Mouse (Mus musculus) midbrain, embryonic 12.5 days (tissue): Measurements from ENCODE around the gene Melk. TPM values are rescaled to one million over a fixed set of nuclear protein-coding genes. Genes with fewer than 3 reads are reported as not detected.

Experiments
- ATAC-seq: fragments of 200-750 bp; cut with Nextera tagmentation; 2 replicates; pipeline ENCODE4 v1.8.0; 2017; ENCODE audit warnings: low read depth, moderate TSS enrichment, moderate library complexity; ENCODE audit not compliant: low FRiP score
- H3K27ac ChIP-seq: fragments of 300-500 bp; sonication (generic); replicated peaks from 2 replicates; pipeline ENCODE4 v1.5.1; 2016; ENCODE audit warnings: mild to moderate bottlenecking
- H3K27me3 ChIP-seq: fragments of 300-500 bp; sonication (generic); 2 replicates; pipeline ENCODE4 v1.6.1; 2016; ENCODE audit warnings: mild to moderate bottlenecking
- H3K36me3 ChIP-seq: fragments of 300-500 bp; sonication (generic); 2 replicates; pipeline ENCODE4 v1.6.1; 2016
- H3K4me1 ChIP-seq: fragments of 300-500 bp; sonication (generic); 2 replicates; pipeline ENCODE4 v1.6.1; 2016
- H3K4me2 ChIP-seq: fragments of 300-500 bp; sonication (generic); replicated peaks from 2 replicates; pipeline ENCODE4 v1.6.1; 2016; ENCODE audit warnings: mild to moderate bottlenecking, moderate library complexity
- H3K4me3 ChIP-seq: fragments of 300-500 bp; sonication (generic); 2 replicates; pipeline ENCODE4 v1.5.1; 2016; ENCODE audit warnings: mild to moderate bottlenecking
- H3K9ac ChIP-seq: fragments of 300-500 bp; sonication (generic); replicated peaks from 2 replicates; pipeline ENCODE4 v1.6.1; 2016; ENCODE audit warnings: mild to moderate bottlenecking, moderate library complexity
- H3K9me3 ChIP-seq: fragments of 300-500 bp; sonication (generic); 2 replicates; pipeline ENCODE4 v1.6.1; 2016; ENCODE audit warnings: mild to moderate bottlenecking
- WGBS: fragments of 180-500 bp; shearing (Covaris S2); methylation state at CpG from one replicate; pipeline ENCODE4 v1.1.7; 2016; 5-methylcytosine and 5-hydroxymethylcytosine counted together
- polyA plus RNA-seq: library from polyadenylated mRNA; unstranded; fragments of >200 nt; fragmentation: Nextera tagmentation; extraction: Ambion mirVana; gene quantifications from 2 replicates; pipeline ENCODE4 v1.2.1, GENCODE M21; 2016

Gene Melk
- polyA plus RNA-seq, 1 experiment from 2014 or later: 48.0 TPM

DNA sequence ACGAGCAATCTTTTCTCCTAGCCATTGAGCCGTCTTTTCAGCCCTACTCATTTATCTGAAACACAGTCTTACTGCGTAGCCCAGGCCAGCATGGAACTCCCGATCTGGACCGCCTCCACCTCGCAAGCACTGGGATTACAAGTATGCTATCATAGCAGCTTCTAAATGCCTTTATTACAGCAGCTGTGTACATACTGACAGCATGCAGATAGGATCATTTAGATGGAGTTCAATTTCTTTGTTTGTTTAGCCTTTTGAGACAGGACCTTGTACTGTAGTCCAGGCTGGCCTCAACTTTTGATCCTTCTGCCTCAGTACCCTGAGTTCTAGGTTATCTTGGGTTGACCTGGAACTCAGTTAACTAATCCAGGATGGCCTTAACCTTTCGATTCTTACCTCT lies 61.0 kb downstream of the Melk start:
- Histone ChIP-seq H3K4me3 (no peak overlapping the region), H3K9me3 (no peaks in the 10 kb centered on the region), H3K4me1 (no peaks in the 10 kb centered on the region), H3K27me3 (no peaks in the 10 kb centered on the region), H3K4me2 (no peak overlapping the region), H3K9ac (no peak overlapping the region), H3K36me3 (peaks cover 16% of the 10 kb centered on the region), H3K27ac (no peak overlapping the region)
- WGBS: 92% methylated on average over 7 of the region's 7 CpGs
- no peak for ATAC-seq

DNA sequence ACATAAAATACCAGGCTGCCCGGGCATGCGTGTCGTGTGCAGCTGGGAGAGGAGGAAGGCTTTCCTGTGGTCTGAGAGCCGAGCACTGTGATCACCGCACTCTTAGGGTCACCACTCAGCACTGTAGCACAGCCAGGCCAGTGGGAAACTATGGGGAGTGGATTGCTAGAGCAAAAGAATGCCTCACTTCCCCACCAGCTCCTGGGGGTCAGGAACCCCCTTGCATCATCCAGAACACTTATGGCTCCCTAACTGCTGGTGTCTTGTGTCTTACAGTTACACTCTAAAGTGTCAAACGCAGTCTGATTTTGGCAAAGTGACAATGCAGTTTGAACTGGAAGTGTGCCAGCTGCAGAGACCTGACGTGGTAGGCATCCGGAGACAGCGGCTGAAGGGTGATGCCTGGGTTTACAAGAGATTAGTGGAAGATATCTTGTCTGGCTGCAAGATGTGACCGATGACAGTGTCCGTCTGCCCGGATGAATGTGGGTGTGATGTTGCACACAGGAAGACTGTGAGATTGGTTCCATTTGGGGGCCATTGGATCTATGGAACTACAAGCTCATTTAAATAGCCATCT lies 62.8 kb downstream of the Melk start:
- Histone ChIP-seq H3K9me3 (no peaks in the 10 kb centered on the region), H3K27ac (no peak overlapping the region), H3K4me1 (no peaks in the 10 kb centered on the region), H3K27me3 (no peaks in the 10 kb centered on the region), H3K4me2 (no peak overlapping the region), H3K9ac (no peak overlapping the region), H3K4me3 (no peak overlapping the region), H3K36me3 (peaks cover 16% of the 10 kb centered on the region)
- no peak for ATAC-seq
- 85% methylated on average over 12 of the region's 12 CpGs for WGBS

DNA sequence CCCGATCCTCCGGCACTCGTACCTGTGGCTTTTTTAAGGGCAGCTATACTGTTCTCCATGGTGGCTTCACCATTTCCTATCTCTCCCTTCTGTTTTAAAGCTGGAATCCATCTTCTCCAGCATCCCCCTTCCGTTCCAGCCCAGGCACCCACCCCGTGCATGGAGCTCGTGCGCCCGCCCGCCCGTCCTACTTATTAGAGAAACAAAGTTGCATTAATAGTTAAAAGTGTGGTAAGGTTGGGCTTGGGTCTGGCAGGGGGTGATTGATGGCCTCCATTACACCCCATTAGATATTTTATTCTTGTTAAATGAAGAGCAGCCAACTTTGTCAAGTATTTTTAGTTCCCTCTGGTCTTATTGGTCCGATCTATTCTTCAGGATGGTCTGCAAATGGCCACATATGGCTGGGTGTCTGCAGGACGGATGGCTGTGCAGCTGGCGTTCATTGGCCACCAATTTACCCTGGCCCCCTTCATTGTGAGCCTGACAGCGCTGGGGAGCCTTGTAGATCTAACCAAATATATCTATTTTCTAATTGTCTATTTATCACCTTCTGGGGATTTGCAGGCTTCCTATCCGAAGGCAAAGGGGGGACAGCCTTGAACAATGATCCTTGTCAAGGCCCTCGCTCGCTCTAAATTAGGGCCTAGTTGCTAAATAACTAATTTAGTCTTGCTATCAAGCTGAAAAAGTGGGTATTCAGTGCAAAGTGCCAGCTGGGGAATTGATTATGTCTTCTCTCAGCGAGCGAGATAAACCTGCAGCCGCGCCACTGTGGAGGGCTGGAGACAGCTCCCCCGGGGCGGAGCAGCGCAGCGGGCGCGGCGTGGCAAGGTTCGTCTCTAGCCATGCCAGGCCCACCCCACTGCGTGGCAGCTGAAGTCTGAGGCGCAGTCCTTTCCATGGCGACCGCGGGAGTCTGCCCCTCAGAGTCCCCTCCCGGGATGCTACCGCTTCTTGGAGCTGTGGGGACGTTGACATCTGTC lies 91.8 kb downstream of the Melk start:
- 87% methylated on average over 34 of the region's 37 CpGs for WGBS
- H3K9me3 ChIP-seq: no peaks in the 10 kb centered on the region
- H3K4me2 ChIP-seq: no peak overlapping the region
- H3K27ac ChIP-seq: no peak overlapping the region
- no peaks in the 10 kb centered on the region for H3K27me3 ChIP-seq
- no peaks in the 10 kb centered on the region for H3K4me1 ChIP-seq
- no peak for ATAC-seq
- no peak overlapping the region for H3K9ac ChIP-seq
- H3K4me3 ChIP-seq: no peak overlapping the region
- H3K36me3 ChIP-seq: no peaks in the 10 kb centered on the region

DNA sequence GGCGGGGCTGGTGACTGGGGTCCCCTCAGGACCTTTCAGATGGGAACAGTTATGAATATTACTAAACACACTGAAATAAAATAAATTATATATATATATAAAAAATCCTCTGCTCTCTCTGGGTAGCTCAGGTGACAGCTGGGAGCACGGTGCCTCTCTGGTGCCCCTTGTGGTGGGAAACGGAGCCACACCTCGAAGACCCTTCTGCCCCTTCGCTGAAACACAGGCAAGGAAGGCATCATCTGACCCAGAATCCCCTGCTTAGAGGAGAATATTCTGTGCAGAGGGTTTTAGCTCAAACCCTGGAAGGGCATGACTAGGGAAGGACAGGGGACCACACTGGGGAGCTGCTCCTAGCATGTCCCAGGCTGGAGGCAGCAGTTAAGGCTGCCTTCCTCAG lies 101.9 kb downstream of the Melk start:
- Histone ChIP-seq H3K4me3 (no peak overlapping the region), H3K4me2 (no peak overlapping the region), H3K4me1 (no peaks in the 10 kb centered on the region), H3K27me3 (peaks cover 11% of the 10 kb centered on the region), H3K36me3 (no peaks in the 10 kb centered on the region), H3K9me3 (no peaks in the 10 kb centered on the region), H3K9ac (no peak overlapping the region), H3K27ac (no peak overlapping the region)
- WGBS: 11% methylated on average over 5 of the region's 5 CpGs
- no peak for ATAC-seq

DNA sequence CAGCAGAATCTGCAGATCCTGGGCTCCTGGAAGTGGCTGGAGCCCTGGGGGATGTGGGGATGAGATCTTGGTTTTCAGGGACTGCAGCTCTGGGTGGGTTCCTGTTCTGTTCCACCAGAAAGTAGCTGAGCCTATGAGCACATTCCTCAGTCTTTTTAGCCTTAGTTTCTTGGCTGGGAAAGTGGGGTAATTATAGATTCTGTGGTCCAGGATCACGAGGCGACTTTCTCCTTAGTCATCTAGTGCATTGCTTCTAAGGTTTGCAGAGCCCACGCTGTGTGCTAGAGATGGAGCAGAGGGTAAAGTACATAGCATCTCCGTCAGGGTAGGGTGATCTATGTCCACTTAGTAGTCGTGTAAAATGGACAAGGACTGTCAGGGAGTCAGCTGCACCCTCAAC lies 103.8 kb downstream of the Melk start:
- Histone ChIP-seq H3K27ac (no peak overlapping the region), H3K27me3 (peaks cover 11% of the 10 kb centered on the region), H3K4me1 (no peaks in the 10 kb centered on the region), H3K4me3 (no peak overlapping the region), H3K9ac (no peak overlapping the region), H3K36me3 (no peaks in the 10 kb centered on the region), H3K9me3 (no peaks in the 10 kb centered on the region), H3K4me2 (no peak overlapping the region)
- no peak for ATAC-seq
- WGBS: 80% methylated on average over 5 of the region's 5 CpGs

Other genes starting within 250 kb of the Melk start
- 15.6 and 17.2 TPM in 2 replicates for gene Gne, start 216.7 kb upstream of the Melk start, polyA plus RNA-seq
- gene Rnf38, start 67.1 kb upstream of the Melk start, polyA plus RNA-seq: 58.6 and 62.4 TPM in 2 replicates